Mouse (Mus musculus): ENCODE measurements around the gene Zfp663. TPM values are rescaled to one million over a fixed set of nuclear protein-coding genes. Genes with fewer than 3 reads are reported as not detected.

Zfp663 gene
- polyA plus RNA-seq, 1 experiment: not detected

DNA sequence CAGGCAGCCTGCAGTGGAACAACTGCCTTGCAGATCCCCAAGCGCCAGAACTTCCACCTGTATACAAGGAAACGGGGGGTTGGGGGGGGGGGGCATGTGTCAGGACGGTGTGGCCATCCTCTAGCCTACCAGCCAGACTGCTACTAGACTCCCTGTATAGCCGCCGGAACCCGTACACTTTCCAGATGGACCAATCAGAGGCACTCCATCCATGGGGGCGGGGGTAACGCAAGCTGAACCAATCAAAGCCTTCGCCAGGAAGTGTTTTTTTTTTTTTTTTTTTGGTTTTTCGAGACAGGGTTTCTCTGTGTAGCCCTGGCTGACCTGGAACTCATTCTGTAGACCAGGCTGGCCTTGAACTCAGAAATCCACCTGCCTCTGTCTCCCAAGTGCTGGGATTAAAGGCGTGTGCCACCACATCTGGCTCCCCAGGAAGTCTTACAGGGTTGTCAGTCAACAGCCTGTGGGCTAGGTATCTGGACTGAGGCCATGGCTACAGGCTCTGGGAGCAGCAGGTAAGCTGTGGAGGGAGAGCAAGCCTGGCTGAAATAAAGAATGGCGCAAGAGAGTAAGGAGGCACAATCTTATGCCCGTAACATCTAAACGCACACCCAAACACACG is 29.7 kb upstream of the Zfp663 start:
- no peaks in the 10 kb centered on the region for H3K79me2 ChIP-seq (ENCODE audit: control insufficient read depth, insufficient read depth)
- no peak overlapping the region for H3K4me2 ChIP-seq (ENCODE audit: low read depth)
- TF ChIP-seq MYOG (IDR thresholded peaks at IDR 0.05; ENCODE audit: control insufficient read depth in 1 of 3, insufficient read depth in 1 of 3, insufficient read length in 2 of 3, low read depth in 2 of 3) (no peak), REST (IDR thresholded peaks at IDR 0.05; ENCODE audit: insufficient read depth, insufficient read length) (no peak), USF1 (IDR thresholded peaks at IDR 0.05; ENCODE audit: low read depth) (no peak), POLR2A (IDR thresholded peaks at IDR 0.05; ENCODE audit: insufficient read length, low read depth) (no peak), TCF12 (IDR thresholded peaks at IDR 0.05; ENCODE audit: insufficient read depth, poor library complexity, severe bottlenecking) (no peak), MYOD1 (IDR thresholded peaks at IDR 0.05; ENCODE audit: control insufficient read depth in 1 of 3, insufficient read length in 2 of 3, low read depth in 2 of 3) (no peak), MAX (IDR thresholded peaks at IDR 0.05; ENCODE audit: low read depth) (no peak), SRF (IDR thresholded peaks at IDR 0.05; ENCODE audit: control insufficient read depth, insufficient read length, low read depth) (no peak), TCF3 (IDR thresholded peaks at IDR 0.05; ENCODE audit: insufficient read length, low read depth) (no peak), POLR2AphosphoS2 (IDR thresholded peaks at IDR 0.05; ENCODE audit: insufficient read length, low read depth) (no peak), CEBPB (IDR thresholded peaks at IDR 0.05; ENCODE audit: insufficient read depth, poor library complexity, severe bottlenecking) (no peak), E2F4 (IDR thresholded peaks at IDR 0.05; ENCODE audit: insufficient read depth) (no peak)
- H3K36me3 ChIP-seq (ENCODE audit: control insufficient read depth, insufficient read depth): no peaks in the 10 kb centered on the region
- no peaks in the 10 kb centered on the region for H3K27me3 ChIP-seq (ENCODE audit: control insufficient read depth, insufficient read depth, insufficient read length)
- no peak overlapping the region for H3K4me3 ChIP-seq
- no peak overlapping the region for H3ac ChIP-seq (ENCODE audit: control insufficient read depth, insufficient read length)

DNA sequence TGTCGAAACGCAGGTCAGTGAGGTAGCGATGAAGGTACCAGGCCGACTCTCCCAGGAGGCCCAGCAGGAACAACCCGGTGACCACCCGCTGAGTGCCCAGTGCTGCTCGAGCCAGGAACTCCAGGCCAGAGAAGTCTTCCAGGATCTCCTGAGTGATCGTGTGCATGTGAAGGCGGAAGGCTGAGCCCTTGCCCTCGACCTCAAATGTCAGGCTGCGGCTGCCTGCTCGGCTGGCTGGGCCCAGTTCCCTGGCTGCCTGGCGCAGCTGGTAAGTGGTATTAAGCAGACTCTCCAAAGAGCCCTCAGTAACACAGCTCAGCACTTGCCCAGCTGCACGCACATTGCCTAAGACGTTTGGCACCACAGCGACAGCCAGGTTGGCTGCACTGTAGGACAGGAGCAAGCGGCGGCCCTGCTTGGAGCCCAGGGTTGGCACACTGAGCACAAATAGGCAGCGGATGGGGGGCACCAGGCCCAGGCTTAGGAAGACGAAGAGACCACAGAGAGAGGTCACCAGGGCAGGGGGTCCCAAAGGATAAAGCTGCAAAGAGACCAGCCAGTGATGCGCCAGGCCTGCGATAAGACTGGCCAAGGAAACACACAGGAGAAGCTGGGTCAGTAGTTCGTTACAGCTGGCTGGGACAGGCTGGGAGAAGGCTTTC is 29.1 kb upstream of the Zfp663 start:
- no peak for TF ChIP-seq E2F4 (IDR thresholded peaks at IDR 0.05; ENCODE audit: insufficient read depth)
- no peak overlapping the region for H3K4me3 ChIP-seq

DNA sequence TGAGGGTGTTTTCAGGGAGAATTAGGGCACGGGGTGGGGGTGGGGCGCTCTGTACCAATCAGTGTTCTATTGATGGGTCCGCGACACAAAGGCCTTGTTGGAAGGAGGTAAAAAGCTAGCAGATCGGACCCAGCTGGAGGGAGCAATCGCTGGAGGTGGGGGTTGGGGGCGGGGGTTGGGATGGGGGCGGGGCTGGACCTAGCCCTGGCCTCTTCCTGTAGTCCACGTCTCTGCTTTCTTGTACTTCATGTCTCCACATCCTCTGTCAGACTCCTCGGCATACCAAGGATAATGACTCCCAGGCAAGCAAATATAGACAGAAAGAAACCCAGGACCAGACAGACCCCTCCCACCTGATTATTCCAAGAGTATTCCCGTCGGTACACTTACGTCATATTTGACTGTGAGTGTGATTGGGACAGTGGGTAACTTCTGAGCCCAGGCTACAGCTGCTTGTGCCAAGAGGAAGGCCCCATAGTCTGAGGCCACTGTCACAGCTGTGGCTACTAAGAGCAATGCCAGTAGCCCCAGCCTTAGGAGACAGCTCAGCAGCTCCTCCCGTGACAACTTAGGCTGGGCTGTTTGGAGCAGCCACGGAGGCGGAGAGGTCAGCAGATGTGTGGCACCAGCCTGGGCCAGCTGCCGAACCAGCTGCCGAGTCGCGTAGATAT is 28.4 kb upstream of the Zfp663 start:
- no peaks in the 10 kb centered on the region for H3K79me2 ChIP-seq (ENCODE audit: control insufficient read depth, insufficient read depth)
- TF ChIP-seq MYOG (IDR thresholded peaks at IDR 0.05; ENCODE audit: control insufficient read depth in 1 of 3, insufficient read depth in 1 of 3, insufficient read length in 2 of 3, low read depth in 2 of 3) (peak in 1 of 3 experiments; percentile 11), POLR2AphosphoS2 (IDR thresholded peaks at IDR 0.05; ENCODE audit: insufficient read length, low read depth) (no peak), MYOD1 (IDR thresholded peaks at IDR 0.05; ENCODE audit: control insufficient read depth in 1 of 3, insufficient read length in 2 of 3, low read depth in 2 of 3) (peak in 2 of 3 experiments; percentile 18 to 52)
- no peak overlapping the region for H3K4me3 ChIP-seq
- H3K4me2 ChIP-seq (ENCODE audit: low read depth): no peak overlapping the region
- H3K27me3 ChIP-seq (ENCODE audit: control insufficient read depth, insufficient read depth, insufficient read length): no peaks in the 10 kb centered on the region
- no peaks in the 10 kb centered on the region for H3K36me3 ChIP-seq (ENCODE audit: control insufficient read depth, insufficient read depth)
- no peak overlapping the region for H3ac ChIP-seq (ENCODE audit: control insufficient read depth, insufficient read length)

More for the DNA sequence above, 29.1 kb upstream of the Zfp663 start:
- no peaks in the 10 kb centered on the region for H3K79me2 ChIP-seq (ENCODE audit: control insufficient read depth, insufficient read depth)
- H3K27me3 ChIP-seq (ENCODE audit: control insufficient read depth, insufficient read depth, insufficient read length): no peaks in the 10 kb centered on the region
- H3K4me2 ChIP-seq (ENCODE audit: low read depth): no peak overlapping the region
- no peak overlapping the region for H3ac ChIP-seq (ENCODE audit: control insufficient read depth, insufficient read length)
- no peaks in the 10 kb centered on the region for H3K36me3 ChIP-seq (ENCODE audit: control insufficient read depth, insufficient read depth)

GRCm38 (mm10) chr2:165392156-165392555 is 23.6 kb upstream of the Zfp663 start:
- TF ChIP-seq CEBPB (IDR thresholded peaks at IDR 0.05; ENCODE audit: insufficient read depth, poor library complexity, severe bottlenecking) (no peak), MAX (IDR thresholded peaks at IDR 0.05; ENCODE audit: low read depth) (no peak), MYOG (IDR thresholded peaks at IDR 0.05; ENCODE audit: control insufficient read depth in 1 of 3, insufficient read depth in 1 of 3, insufficient read length in 2 of 3, low read depth in 2 of 3) (no peak), TCF12 (IDR thresholded peaks at IDR 0.05; ENCODE audit: insufficient read depth, poor library complexity, severe bottlenecking) (no peak), E2F4 (IDR thresholded peaks at IDR 0.05; ENCODE audit: insufficient read depth) (no peak), MYOD1 (IDR thresholded peaks at IDR 0.05; ENCODE audit: control insufficient read depth in 1 of 3, insufficient read length in 2 of 3, low read depth in 2 of 3) (no peak), REST (IDR thresholded peaks at IDR 0.05; ENCODE audit: insufficient read depth, insufficient read length) (no peak), TCF3 (IDR thresholded peaks at IDR 0.05; ENCODE audit: insufficient read length, low read depth) (no peak), POLR2AphosphoS2 (IDR thresholded peaks at IDR 0.05; ENCODE audit: insufficient read length, low read depth) (no peak), POLR2A (IDR thresholded peaks at IDR 0.05; ENCODE audit: insufficient read length, low read depth) (no peak), USF1 (IDR thresholded peaks at IDR 0.05; ENCODE audit: low read depth) (no peak)
- H3K4me2 ChIP-seq (ENCODE audit: low read depth): no peak overlapping the region
- no peak overlapping the region for H3K4me3 ChIP-seq
- no peaks in the 10 kb centered on the region for H3K27me3 ChIP-seq (ENCODE audit: control insufficient read depth, insufficient read depth, insufficient read length)
- H3K36me3 ChIP-seq (ENCODE audit: control insufficient read depth, insufficient read depth): no peaks in the 10 kb centered on the region
- H3K79me2 ChIP-seq (ENCODE audit: control insufficient read depth, insufficient read depth): peaks cover 7% of the 10 kb centered on the region
- no peak overlapping the region for H3ac ChIP-seq (ENCODE audit: control insufficient read depth, insufficient read length)

- Histone ChIP-seq H3K4me2 (ENCODE audit: low read depth) (no peak overlapping the region), H3ac (ENCODE audit: control insufficient read depth, insufficient read length) (no peak overlapping the region), H3K36me3 (ENCODE audit: control insufficient read depth, insufficient read depth) (no peaks in the 10 kb centered on the region), H3K4me3 (no peak overlapping the region), H3K79me2 (ENCODE audit: control insufficient read depth, insufficient read depth) (peaks cover 8% of the 10 kb centered on the region), H3K27me3 (ENCODE audit: control insufficient read depth, insufficient read depth, insufficient read length) (no peaks in the 10 kb centered on the region)
- TF ChIP-seq POLR2AphosphoS2 (IDR thresholded peaks at IDR 0.05; ENCODE audit: insufficient read length, low read depth) (no peak), CEBPB (IDR thresholded peaks at IDR 0.05; ENCODE audit: insufficient read depth, poor library complexity, severe bottlenecking) (no peak), POLR2A (IDR thresholded peaks at IDR 0.05; ENCODE audit: insufficient read length, low read depth) (no peak)
These were observed 23.0 kb upstream of the Zfp663 start for GRCm38 (mm10) chr2:165391561-165391960.
